Mouse (Mus musculus): ENCODE data around the gene Speg. TPM values are rescaled to one million over a fixed set of nuclear protein-coding genes. Genes with fewer than 3 reads are reported as not detected.

The Speg gene
- polyA plus RNA-seq, 1 experiment from 2014 or later = 15.9 TPM

- Histone ChIP-seq H3K4me1 (replicated peaks) (peaks cover 23% of the 10 kb centered on the region), H3K27me3 (peaks cover 49% of the 10 kb centered on the region), H3K36me3 (no peaks in the 10 kb centered on the region), H3K27ac (no peak overlapping the region), H3K4me2 (no peak overlapping the region), H3K9me3 (no peaks in the 10 kb centered on the region), H3K4me3 (no peak overlapping the region), H3K9ac (no peak overlapping the region)
- no peak for ATAC-seq (ENCODE audit: low FRiP score)
- WGBS = 52% methylated on average over 13 of the region's 13 CpGs
Measured at GRCm38 (mm10) chr1:75371317-75372095, 3.6 kb upstream of the Speg start.

DNA sequence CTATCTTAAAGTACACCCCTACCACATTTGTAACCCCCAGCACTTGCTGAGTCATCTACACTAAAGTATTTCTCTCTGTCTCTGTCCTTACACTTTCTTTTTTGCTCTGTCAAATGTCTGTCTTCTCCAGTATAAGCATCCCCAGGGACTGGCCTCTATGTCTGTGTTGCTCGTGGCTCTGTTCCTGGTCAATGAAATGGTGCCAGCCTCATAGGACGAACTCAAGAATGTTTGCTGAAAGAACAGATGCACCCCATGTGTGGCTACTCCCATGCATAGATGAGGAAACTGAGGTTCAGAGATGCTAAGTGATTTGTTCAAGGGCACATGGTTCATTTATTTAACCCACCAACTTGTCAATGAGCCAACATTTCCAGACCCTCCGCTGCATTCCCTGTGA, 2.6 kb upstream of the Speg start:
- 66% methylated on average over 3 of the region's 3 CpGs for WGBS
- H3K27ac ChIP-seq = no peak overlapping the region
- H3K9ac ChIP-seq = no peak overlapping the region

GRCm38 (mm10) chr1:75373276-75373675, 1.8 kb upstream of the Speg start:
- WGBS = 38% methylated on average over 3 of the region's 3 CpGs
- H3K27ac ChIP-seq = peak overlapping the region; percentile 31
- ATAC-seq (ENCODE audit: low FRiP score) = no peak

More for the DNA sequence above, 2.6 kb upstream of the Speg start:
- Histone ChIP-seq H3K36me3 (no peaks in the 10 kb centered on the region), H3K9me3 (no peaks in the 10 kb centered on the region), H3K4me2 (no peak overlapping the region), H3K27me3 (peaks cover 50% of the 10 kb centered on the region), H3K4me3 (no peak overlapping the region), H3K4me1 (replicated peaks) (peaks cover 23% of the 10 kb centered on the region)
- no peak for ATAC-seq (ENCODE audit: low FRiP score)

DNA sequence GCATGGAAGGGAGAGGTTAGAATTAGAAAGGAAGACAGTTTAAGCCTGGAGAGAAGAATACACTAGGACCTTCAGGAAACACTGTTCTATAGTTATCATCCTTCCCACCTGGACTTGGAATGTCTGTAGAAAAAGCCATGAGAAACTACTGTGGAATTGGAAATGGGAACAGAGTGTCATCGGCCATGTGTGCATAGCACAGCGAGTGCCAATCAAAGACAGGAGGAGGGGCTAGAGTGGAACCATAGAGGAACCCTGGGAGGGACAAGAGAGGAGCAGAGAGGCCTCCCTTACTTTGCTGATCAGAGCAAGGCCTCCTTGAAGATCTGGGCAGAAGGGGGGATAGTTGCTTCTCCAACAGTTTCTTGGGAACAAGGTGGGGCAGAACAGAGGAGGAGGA, 4.1 kb downstream of the Speg start:
- Histone ChIP-seq H3K4me1 (replicated peaks) (peaks cover 42% of the 10 kb centered on the region), H3K9me3 (no peaks in the 10 kb centered on the region), H3K9ac (no peak overlapping the region), H3K4me3 (no peak overlapping the region), H3K36me3 (no peaks in the 10 kb centered on the region), H3K27ac (no peak overlapping the region), H3K4me2 (no peak overlapping the region), H3K27me3 (peaks cover 68% of the 10 kb centered on the region)
- ATAC-seq (ENCODE audit: low FRiP score) = no peak
- 76% methylated on average over 2 of the region's 2 CpGs for WGBS

More at GRCm38 (mm10) chr1:75373276-75373675, 1.8 kb upstream of the Speg start:
- no peak overlapping the region for H3K4me3 ChIP-seq
- peaks cover 55% of the 10 kb centered on the region for H3K27me3 ChIP-seq
- H3K36me3 ChIP-seq = no peaks in the 10 kb centered on the region
- H3K4me2 ChIP-seq = no peak overlapping the region
- peaks cover 23% of the 10 kb centered on the region for H3K4me1 ChIP-seq (replicated peaks)
- no peaks in the 10 kb centered on the region for H3K9me3 ChIP-seq
- no peak overlapping the region for H3K9ac ChIP-seq

DNA sequence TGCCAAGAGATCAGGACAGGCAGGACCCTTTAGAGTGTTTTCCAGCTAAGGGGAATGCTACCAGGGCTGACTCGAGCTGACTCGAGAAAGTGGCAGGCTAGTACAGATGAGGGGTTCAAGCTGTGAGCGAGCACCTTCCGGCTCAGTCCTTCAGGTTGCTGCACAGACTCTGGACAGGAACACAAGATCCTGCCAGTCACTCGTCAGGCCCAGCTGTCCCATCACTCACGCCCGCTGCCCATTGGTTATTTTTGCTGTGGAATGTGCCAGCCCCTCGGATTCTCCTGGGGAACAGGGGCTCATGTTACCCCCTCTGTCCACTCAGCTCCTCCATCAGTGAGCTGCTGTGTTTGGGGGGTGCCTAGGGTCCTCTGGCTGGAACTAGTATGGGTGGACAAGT, 4.8 kb downstream of the Speg start:
- no peak overlapping the region for H3K27ac ChIP-seq
- H3K36me3 ChIP-seq = no peaks in the 10 kb centered on the region
- no peak overlapping the region for H3K4me3 ChIP-seq
- peaks cover 46% of the 10 kb centered on the region for H3K4me1 ChIP-seq (replicated peaks)
- H3K27me3 ChIP-seq = peaks cover 68% of the 10 kb centered on the region
- 72% methylated on average over 8 of the region's 8 CpGs for WGBS
- no peak overlapping the region for H3K9ac ChIP-seq
- no peak overlapping the region for H3K4me2 ChIP-seq
- ATAC-seq (ENCODE audit: low FRiP score) = no peak
- no peaks in the 10 kb centered on the region for H3K9me3 ChIP-seq

DNA sequence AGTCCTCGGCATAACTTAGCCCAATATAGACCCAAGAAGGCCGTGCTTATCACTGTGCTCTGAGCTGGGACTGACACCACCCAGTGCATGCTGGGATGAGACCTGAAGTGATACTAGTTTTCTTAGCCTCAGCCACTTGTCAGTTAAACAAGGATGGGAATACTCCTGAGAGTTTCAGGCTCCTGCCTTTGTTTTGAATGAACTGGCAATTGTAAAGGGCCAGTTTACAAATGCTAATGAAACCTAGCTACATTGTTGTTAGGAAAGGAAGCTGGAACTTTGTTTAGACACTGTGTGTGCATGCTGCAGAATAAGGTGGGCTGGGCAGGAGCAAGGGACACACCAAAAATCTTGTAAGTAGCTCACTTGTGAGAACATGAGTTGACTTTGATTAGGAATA, 5.9 kb downstream of the Speg start:
- no peak overlapping the region for H3K4me3 ChIP-seq
- H3K36me3 ChIP-seq = no peaks in the 10 kb centered on the region
- no peak for ATAC-seq (ENCODE audit: low FRiP score)
- peaks cover 46% of the 10 kb centered on the region for H3K4me1 ChIP-seq (replicated peaks)
- H3K27ac ChIP-seq = no peak overlapping the region
- WGBS = 36% methylated on average over 2 of the region's 2 CpGs
- peak overlapping the region; percentile 97 for H3K4me2 ChIP-seq
- no peaks in the 10 kb centered on the region for H3K9me3 ChIP-seq
- H3K9ac ChIP-seq = peak overlapping the region; percentile 92; the same call in 1 of the 2 replicates
- H3K27me3 ChIP-seq = peaks cover 62% of the 10 kb centered on the region

DNA sequence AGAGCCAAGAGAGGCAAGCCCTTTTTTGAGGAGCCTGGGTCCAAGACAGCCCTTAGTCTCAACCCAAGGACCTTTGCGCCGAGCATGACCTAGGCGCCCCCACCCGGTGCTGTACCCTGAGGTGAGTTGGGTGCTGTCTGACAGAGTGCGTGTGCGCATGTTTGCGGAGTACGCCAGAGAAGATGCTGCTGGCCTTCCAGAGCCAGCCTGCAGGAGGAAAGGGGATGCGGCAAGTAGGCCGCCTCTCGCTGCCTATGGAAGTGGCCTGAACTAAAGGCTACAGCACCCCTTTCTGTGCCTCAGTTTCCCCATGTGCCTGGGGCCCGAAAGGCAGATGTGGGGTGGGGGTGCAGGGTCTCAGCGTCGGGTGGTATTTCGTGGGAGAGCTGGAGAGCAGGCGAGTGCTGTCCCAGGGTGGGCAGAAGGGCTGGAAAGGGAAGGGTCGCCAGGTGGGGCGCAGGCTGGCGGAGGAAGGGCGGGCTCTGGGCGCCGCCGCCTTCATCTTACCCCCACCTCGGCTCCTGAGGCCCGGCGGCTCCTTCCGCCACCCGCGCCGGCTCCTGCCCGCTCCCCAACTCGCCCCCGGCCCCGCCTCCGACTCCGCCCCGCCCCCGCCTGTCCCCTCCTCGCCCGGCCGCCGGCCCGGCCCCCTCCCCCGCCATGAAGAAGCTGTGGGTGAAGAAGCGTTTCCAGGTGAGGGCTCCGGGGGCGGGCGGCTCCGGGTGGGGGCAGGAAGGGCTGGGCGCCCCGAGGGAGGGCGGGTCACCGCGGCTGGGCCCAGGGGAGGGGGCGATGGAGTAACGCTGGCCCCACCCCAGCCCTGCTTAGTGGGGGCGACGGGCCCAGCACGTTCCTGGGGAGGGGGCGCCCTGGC, 6.6 kb downstream of the Speg start:
- 2% methylated on average over 37 of the region's 60 CpGs for WGBS
- Histone ChIP-seq H3K4me1 (replicated peaks) (peaks cover 54% of the 10 kb centered on the region), H3K4me3 (peak overlapping the region; percentile 73), H3K27me3 (peaks cover 62% of the 10 kb centered on the region), H3K36me3 (no peaks in the 10 kb centered on the region), H3K4me2 (peak overlapping the region; percentile 97), H3K9me3 (no peaks in the 10 kb centered on the region), H3K27ac (peak overlapping the region; percentile 89), H3K9ac (peak overlapping the region; percentile 92)
- peak; percentile 64 for ATAC-seq (ENCODE audit: low FRiP score)

DNA sequence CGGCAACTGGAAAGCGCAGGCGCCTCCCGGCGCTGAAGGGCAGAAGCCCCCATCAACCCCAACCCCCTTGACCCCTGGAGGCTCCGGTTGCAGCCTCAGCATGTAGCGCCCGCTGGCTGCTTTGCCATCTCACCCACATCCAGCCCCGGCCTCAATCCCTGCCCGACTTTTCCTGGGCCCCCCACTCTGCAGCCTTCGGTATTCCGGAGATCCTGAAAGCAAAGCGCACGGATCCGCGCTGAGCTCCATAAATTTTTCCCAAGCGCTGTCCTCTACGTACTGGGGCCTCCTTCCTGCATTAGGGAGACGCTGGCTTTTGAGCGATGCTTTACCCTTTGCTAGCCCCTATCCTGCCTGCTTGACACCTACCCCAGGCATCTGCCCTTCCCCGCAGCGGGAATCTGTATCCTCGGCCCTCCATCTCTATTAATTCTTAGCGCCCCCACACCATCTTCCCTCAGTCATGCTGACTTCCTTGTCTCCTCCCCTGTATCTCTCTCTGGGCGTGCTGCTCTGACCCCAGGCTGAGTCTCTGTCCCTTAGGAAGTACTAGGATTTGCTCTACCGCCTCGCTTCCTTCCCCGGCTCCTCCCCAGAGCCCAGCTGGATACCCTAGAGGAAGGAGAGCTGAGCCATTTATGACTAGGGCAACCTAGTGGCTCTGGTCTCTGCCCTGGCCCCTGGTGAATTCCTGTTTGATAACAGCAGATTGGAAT, 7.4 kb downstream of the Speg start:
- ATAC-seq (ENCODE audit: low FRiP score) = 0 out of 2 replicates have a peak, but pooled peaks have one; percentile 3
- H3K36me3 ChIP-seq = no peaks in the 10 kb centered on the region
- H3K27ac ChIP-seq = peak overlapping the region; percentile 89
- H3K9me3 ChIP-seq = no peaks in the 10 kb centered on the region
- peak overlapping the region; percentile 92 for H3K9ac ChIP-seq
- H3K4me2 ChIP-seq = peak overlapping the region; percentile 97
- peaks cover 62% of the 10 kb centered on the region for H3K4me1 ChIP-seq (replicated peaks)
- peak overlapping the region; percentile 73 for H3K4me3 ChIP-seq
- H3K27me3 ChIP-seq = peaks cover 62% of the 10 kb centered on the region
- WGBS = 1% methylated on average over 28 of the region's 28 CpGs

- ATAC-seq (ENCODE audit: low FRiP score) = no peak
- Histone ChIP-seq H3K4me3 (no peak overlapping the region), H3K27ac (peak overlapping the region; percentile 66; the same call in 1 of the 2 replicates), H3K27me3 (peaks cover 62% of the 10 kb centered on the region), H3K4me2 (peak overlapping the region; percentile 40), H3K36me3 (0 out of 2 replicates have a peak, but pooled peaks cover 2% of the 10 kb centered on the region), H3K9ac (peak overlapping the region; percentile 62), H3K9me3 (no peaks in the 10 kb centered on the region), H3K4me1 (replicated peaks) (peaks cover 83% of the 10 kb centered on the region)
- WGBS = 86% methylated on average over 27 of the region's 27 CpGs
Measured at GRCm38 (mm10) chr1:75384470-75385141, 9.5 kb downstream of the Speg start.

- Histone ChIP-seq H3K4me2 (peak overlapping the region; percentile 40), H3K36me3 (0 out of 2 replicates have a peak, but pooled peaks cover 2% of the 10 kb centered on the region), H3K27ac (peak overlapping the region; percentile 66), H3K9ac (peak overlapping the region; percentile 62), H3K27me3 (peaks cover 62% of the 10 kb centered on the region), H3K4me3 (peak overlapping the region; percentile 17; the same call in 1 of the 2 replicates), H3K9me3 (no peaks in the 10 kb centered on the region), H3K4me1 (replicated peaks) (peaks cover 83% of the 10 kb centered on the region)
- ATAC-seq (ENCODE audit: low FRiP score) = no peak
- WGBS = 63% methylated on average over 20 of the region's 20 CpGs
Measured at GRCm38 (mm10) chr1:75385142-75385730, 10.1 kb downstream of the Speg start.

DNA sequence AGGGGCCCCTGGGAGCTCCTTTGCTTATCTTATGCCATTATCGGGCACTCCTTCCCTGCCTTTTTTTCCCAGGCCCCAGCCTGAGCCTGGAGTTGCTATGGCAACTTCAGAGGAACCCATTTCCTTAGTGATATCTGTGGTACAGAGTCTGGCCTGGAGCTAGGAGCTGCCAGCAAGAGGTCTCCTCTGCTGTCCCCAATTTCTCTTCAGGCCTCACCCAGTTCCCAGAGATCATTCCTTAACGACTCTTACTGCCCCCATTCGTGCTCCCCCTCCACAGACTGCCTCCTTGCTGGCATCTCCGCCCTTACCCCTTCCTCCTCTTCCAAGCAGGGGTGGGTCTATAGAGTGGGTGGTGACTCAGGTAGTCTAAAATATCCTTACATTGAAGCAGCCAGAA, 11.1 kb downstream of the Speg start:
- Histone ChIP-seq H3K36me3 (peaks cover 8% of the 10 kb centered on the region; the same call in 1 of the 2 replicates), H3K9ac (peak overlapping the region; percentile 62), H3K9me3 (no peaks in the 10 kb centered on the region), H3K27ac (peak overlapping the region; percentile 66), H3K27me3 (peaks cover 67% of the 10 kb centered on the region), H3K4me3 (no peak overlapping the region), H3K4me1 (replicated peaks) (peaks cover 79% of the 10 kb centered on the region), H3K4me2 (peak overlapping the region; percentile 40)
- ATAC-seq (ENCODE audit: low FRiP score) = no peak
- 32% methylated on average over 4 of the region's 4 CpGs for WGBS
